Mouse (Mus musculus) spleen, adult 2 months (tissue): ENCODE results near the gene Inpp5a. TPM values are rescaled to one million over a fixed set of nuclear protein-coding genes. Genes with fewer than 3 reads are reported as not detected.

Source experiments
- DNase-seq, 2 experiments: peaks; one replicate each; pipeline versions ENCODE4 v3.0.0 to v3.0.0-alpha.2; 2012 to 2021; ENCODE audit warnings: low spot score in 2 of 2, low read depth in 1 of 2
- H3K27ac ChIP-seq: fragments of 200-500 bp; 2 replicates; pipeline ENCODE4 v1.5.1; 2012; ENCODE audit warnings: low read length, inconsistent platforms; ENCODE audit not compliant: insufficient read depth
- H3K27me3 ChIP-seq: fragments of 200-500 bp; 2 replicates; pipeline ENCODE4 v1.6.1; 2012; ENCODE audit warnings: mild to moderate bottlenecking, moderate library complexity, low read length, inconsistent platforms; ENCODE audit not compliant: control insufficient read depth, insufficient read depth
- H3K36me3 ChIP-seq: fragments of 200-500 bp; 2 replicates; pipeline ENCODE4 v1.6.1; 2012; ENCODE audit warnings: mild to moderate bottlenecking, low read length, inconsistent platforms; ENCODE audit not compliant: control insufficient read depth, insufficient read depth
- H3K4me1 ChIP-seq: fragments of 200-500 bp; 2 replicates; pipeline ENCODE4 v1.6.1; 2011; ENCODE audit warnings: inconsistent platforms; ENCODE audit not compliant: control insufficient read depth, insufficient read depth, insufficient read length
- H3K4me3 ChIP-seq: fragments of 200-500 bp; 2 replicates; pipeline ENCODE4 v1.5.1; 2011; ENCODE audit warnings: mild to moderate bottlenecking, inconsistent platforms; ENCODE audit not compliant: insufficient read depth, insufficient read length; ENCODE audit errors: extremely low read depth
- CTCF ChIP-seq: fragments of 200-500 bp; IDR thresholded peaks from 2 replicates; pipeline ENCODE4 v1.5.1; 2011; ENCODE audit warnings: mild to moderate bottlenecking, inconsistent platforms; ENCODE audit not compliant: insufficient read depth, insufficient read length, insufficient replicate concordance; ENCODE audit errors: extremely low read depth
- POLR2A ChIP-seq: fragments of 200-500 bp; IDR thresholded peaks from 2 replicates; pipeline ENCODE4 v1.6.1; 2011; ENCODE audit warnings: low read depth, low read length, inconsistent platforms
- WGBS: fragments of 180-500 bp; shearing (Covaris S2); methylation state at CpG from one replicate; pipeline ENCODE4 v1.1.7; 2018; 5-methylcytosine and 5-hydroxymethylcytosine counted together
- polyA plus RNA-seq: library from polyadenylated mRNA; depleted of rRNA; stranded (reverse); fragments of >200 nt; gene quantifications from 2 replicates; pipeline ENCODE4 v1.2.3, GENCODE M21; 2012

The Inpp5a gene
- polyA plus RNA-seq, 1 experiment: 10.3 TPM

GRCm38 (mm10) chr7:139564161-139564560 lies 175.3 kb downstream of the Inpp5a start:
- Histone ChIP-seq H3K27ac (no peak overlapping the region), H3K36me3 (peaks cover 15% of the 10 kb centered on the region), H3K4me1 (no peaks in the 10 kb centered on the region), H3K4me3 (no peak overlapping the region), H3K27me3 (no peaks in the 10 kb centered on the region)
- no peak for DNase-seq
- WGBS: 94% methylated on average over 2 of the region's 2 CpGs
- TF ChIP-seq CTCF (no peak), POLR2A (no peak)

- Histone ChIP-seq H3K36me3 (peaks cover 12% of the 10 kb centered on the region), H3K27me3 (no peaks in the 10 kb centered on the region), H3K27ac (no peak overlapping the region), H3K4me3 (no peak overlapping the region), H3K4me1 (no peaks in the 10 kb centered on the region)
- 56% methylated on average over 6 of the region's 6 CpGs for WGBS
- DNase-seq: no peak
- TF ChIP-seq POLR2A (no peak), CTCF (no peak)
Observed at GRCm38 (mm10) chr7:139565998-139566397, 177.1 kb downstream of the Inpp5a start.

GRCm38 (mm10) chr7:139566533-139566932 lies 177.6 kb downstream of the Inpp5a start:
- TF ChIP-seq POLR2A: no peak
- TF ChIP-seq CTCF: no peak
- H3K27ac ChIP-seq: no peak overlapping the region
- peaks cover 12% of the 10 kb centered on the region for H3K36me3 ChIP-seq
- DNase-seq: no peak
- H3K4me3 ChIP-seq: no peak overlapping the region
- 16% methylated on average over 8 of the region's 8 CpGs for WGBS
- no peaks in the 10 kb centered on the region for H3K27me3 ChIP-seq
- no peaks in the 10 kb centered on the region for H3K4me1 ChIP-seq

GRCm38 (mm10) chr7:139570788-139571187 lies 181.9 kb downstream of the Inpp5a start:
- Histone ChIP-seq H3K4me3 (no peak overlapping the region), H3K27ac (no peak overlapping the region), H3K4me1 (no peaks in the 10 kb centered on the region), H3K36me3 (peaks cover 8% of the 10 kb centered on the region), H3K27me3 (no peaks in the 10 kb centered on the region)
- DNase-seq: no peak
- TF ChIP-seq CTCF: no peak
- WGBS: 94% methylated on average over 5 of the region's 5 CpGs

- DNase-seq: no peak
- TF ChIP-seq CTCF: no peak
- TF ChIP-seq POLR2A: no peak
- Histone ChIP-seq H3K27ac (no peak overlapping the region), H3K36me3 (peaks cover 16% of the 10 kb centered on the region), H3K27me3 (no peaks in the 10 kb centered on the region), H3K4me1 (no peaks in the 10 kb centered on the region), H3K4me3 (no peak overlapping the region)
- 65% methylated on average over 3 of the region's 3 CpGs for WGBS
Observed at GRCm38 (mm10) chr7:139572665-139573064, 183.8 kb downstream of the Inpp5a start.

- peaks cover 27% of the 10 kb centered on the region for H3K36me3 ChIP-seq
- H3K27me3 ChIP-seq: no peaks in the 10 kb centered on the region; the same call in 1 of the 2 replicates
- no peak overlapping the region for H3K4me3 ChIP-seq
- WGBS: 89% methylated on average over 16 of the region's 16 CpGs
- H3K4me1 ChIP-seq: no peaks in the 10 kb centered on the region
- no peak for DNase-seq
- TF ChIP-seq CTCF: no peak
- TF ChIP-seq POLR2A: no peak
- H3K27ac ChIP-seq: no peak overlapping the region
Observed at GRCm38 (mm10) chr7:139576064-139576686, 187.3 kb downstream of the Inpp5a start.

GRCm38 (mm10) chr7:139579261-139579905 lies 190.5 kb downstream of the Inpp5a start:
- peaks cover 26% of the 10 kb centered on the region for H3K36me3 ChIP-seq
- no peak overlapping the region for H3K4me3 ChIP-seq
- no peak overlapping the region for H3K27ac ChIP-seq
- peaks cover 16% of the 10 kb centered on the region for H3K27me3 ChIP-seq
- WGBS: 90% methylated on average over 21 of the region's 21 CpGs
- TF ChIP-seq POLR2A (no peak), CTCF (no peak)
- DNase-seq: no peak
- peaks cover 2% of the 10 kb centered on the region; the same call in 1 of the 2 replicates for H3K4me1 ChIP-seq
